Mouse (Mus musculus) MEL (cell line): ENCODE results near the gene Glrp1. TPM values are rescaled to one million over a fixed set of nuclear protein-coding genes. Genes with fewer than 3 reads are reported as not detected.

Experiments
- DNase-seq: peaks from one replicate; pipeline ENCODE4 v3.0.0; 2011; ENCODE audit warnings: low read depth, low spot score
- H3K27ac ChIP-seq: 2 replicates; pipeline ENCODE4 v1.5.1; 2012; ENCODE audit warnings: low read depth, mild to moderate bottlenecking, control low read depth, low read length, moderate library complexity; ENCODE audit not compliant: control insufficient read depth
- H3K27me3 ChIP-seq, 2 experiments: fragments of 150-350 bp in 1 of 2; sonication (generic) in 1 of 2; 2 replicates each; pipeline ENCODE4 v1.6.1; 2012; ENCODE audit warnings: low read length in 2 of 2, mild to moderate bottlenecking in 2 of 2, improper control_type of control experiment in 1 of 2, moderate library complexity in 1 of 2; ENCODE audit not compliant: insufficient read depth in 2 of 2, control insufficient read depth in 1 of 2
- H3K36me3 ChIP-seq, 2 experiments: 2 replicates each; pipeline ENCODE4 v1.6.1; 2012 to 2014; ENCODE audit warnings: low read length in 2 of 2, improper control_type of control experiment in 1 of 2, inconsistent platforms in 1 of 2, mild to moderate bottlenecking in 1 of 2; ENCODE audit not compliant: insufficient read depth in 2 of 2, control insufficient read depth in 1 of 2
- H3K4me1 ChIP-seq, 2 experiments: fragments of 150-350 bp in 1 of 2; sonication (generic) in 1 of 2; 2 replicates each; pipeline ENCODE4 v1.6.1; 2012; ENCODE audit warnings: low read length in 2 of 2, improper control_type of control experiment in 1 of 2, mild to moderate bottlenecking in 1 of 2; ENCODE audit not compliant: insufficient read depth in 2 of 2, control insufficient read depth in 1 of 2
- H3K4me3 ChIP-seq, 2 experiments: fragments of 150-350 bp in 1 of 2; sonication (generic) in 1 of 2; 2 replicates each; pipeline ENCODE4 v1.5.1; 2012; ENCODE audit warnings: low read depth in 2 of 2, low read length in 2 of 2, mild to moderate bottlenecking in 2 of 2, moderate library complexity in 2 of 2, control low read depth in 1 of 2, improper control_type of control experiment in 1 of 2; ENCODE audit not compliant: control insufficient read depth in 1 of 2, insufficient read depth in 1 of 2
- H3K79me2 ChIP-seq: 2 replicates; pipeline ENCODE4 v1.6.1; 2012; ENCODE audit warnings: mild to moderate bottlenecking, low read length, moderate library complexity; ENCODE audit not compliant: control insufficient read depth, poor library complexity, insufficient read depth
- H3K9ac ChIP-seq: 2 replicates; pipeline ENCODE4 v1.6.1; 2012; ENCODE audit warnings: low read depth, mild to moderate bottlenecking, control low read depth, low read length, moderate library complexity; ENCODE audit not compliant: control insufficient read depth, poor library complexity, severe bottlenecking
- H3K9me3 ChIP-seq: fragments of 150-350 bp; sonication (generic); replicated peaks from 2 replicates; pipeline ENCODE4 v1.6.1; 2012; ENCODE audit warnings: mild to moderate bottlenecking, low read length, improper control_type of control experiment, moderate library complexity; ENCODE audit not compliant: insufficient read depth
- CTCF ChIP-seq, 3 experiments: IDR thresholded peaks in 2 of 3; conservative IDR thresholded peaks in 1 of 3; 2 replicates each; pipeline ENCODE4 v1.5.1; 2011 to 2012; ENCODE audit warnings: low read length in 3 of 3, low read depth in 2 of 3, mild to moderate bottlenecking in 2 of 3, improper control_type of control experiment in 1 of 3, inconsistent platforms in 1 of 3, mixed read lengths in 1 of 3, moderate library complexity in 1 of 3; ENCODE audit not compliant: control insufficient read depth in 1 of 3, insufficient read depth in 1 of 3, poor library complexity in 1 of 3, severe bottlenecking in 1 of 3
- E2F4 ChIP-seq: IDR thresholded peaks from 2 replicates; pipeline ENCODE4 v1.6.1; 2011; ENCODE audit warnings: low read depth, low read length, improper control_type of control experiment, borderline replicate concordance
- ELF1 ChIP-seq: IDR thresholded peaks from 2 replicates; pipeline ENCODE4 v1.6.1; 2014; ENCODE audit warnings: low read depth, mild to moderate bottlenecking, inconsistent platforms, low read length, improper control_type of control experiment, moderate library complexity
- EP300 ChIP-seq, 2 experiments: IDR thresholded peaks; 2 replicates each; pipeline ENCODE4 v1.6.1; 2011; ENCODE audit warnings: improper control_type of control experiment in 2 of 2, low read length in 2 of 2, low read depth in 1 of 2, mild to moderate bottlenecking in 1 of 2
- GATA1 ChIP-seq: IDR thresholded peaks from 2 replicates; pipeline ENCODE4 v1.6.1; 2011; ENCODE audit warnings: low read depth, low read length, improper control_type of control experiment
- HCFC1 ChIP-seq: IDR thresholded peaks from 2 replicates; pipeline ENCODE4 v1.6.1; 2012; ENCODE audit warnings: low read depth, mild to moderate bottlenecking, inconsistent platforms, low read length, improper control_type of control experiment, moderate library complexity
- MAFK ChIP-seq: IDR thresholded peaks from 2 replicates; pipeline ENCODE4 v1.6.1; 2011; ENCODE audit warnings: low read depth, mild to moderate bottlenecking, low read length, improper control_type of control experiment, borderline replicate concordance
- MAX ChIP-seq: IDR thresholded peaks from 2 replicates; pipeline ENCODE4 v1.6.1; 2011; ENCODE audit warnings: low read length, improper control_type of control experiment
- MAZ ChIP-seq: IDR thresholded peaks from 2 replicates; pipeline ENCODE4 v1.6.1; 2012; ENCODE audit warnings: low read depth, mild to moderate bottlenecking, inconsistent platforms, low read length, improper control_type of control experiment
- MEF2A ChIP-seq: IDR thresholded peaks from 2 replicates; pipeline ENCODE4 v1.6.1; 2014; ENCODE audit warnings: low read depth, mild to moderate bottlenecking, inconsistent platforms, low read length, improper control_type of control experiment; ENCODE audit not compliant: poor library complexity, insufficient replicate concordance, severe bottlenecking; ENCODE audit errors: extremely low read depth
- MXI1 ChIP-seq: IDR thresholded peaks from 2 replicates; pipeline ENCODE4 v1.6.1; 2011; ENCODE audit warnings: mild to moderate bottlenecking, low read depth, low read length, improper control_type of control experiment
- MYB ChIP-seq: IDR thresholded peaks from 2 replicates; pipeline ENCODE4 v1.6.1; 2011; ENCODE audit warnings: mild to moderate bottlenecking, low read depth, low read length, improper control_type of control experiment
- NELFE ChIP-seq: IDR thresholded peaks from 2 replicates; pipeline ENCODE4 v1.6.1; 2011; ENCODE audit warnings: low read depth, low read length, improper control_type of control experiment
- NRF1 ChIP-seq: IDR thresholded peaks from 2 replicates; pipeline ENCODE4 v1.6.1; 2014; ENCODE audit warnings: low read depth, mild to moderate bottlenecking, inconsistent platforms, low read length, improper control_type of control experiment, moderate library complexity; ENCODE audit not compliant: poor library complexity, insufficient read depth, severe bottlenecking
- POLR2A ChIP-seq, 2 experiments: IDR thresholded peaks; 2 replicates each; pipeline ENCODE4 v1.6.1; 2011 to 2012; ENCODE audit warnings: low read length in 2 of 2, mild to moderate bottlenecking in 2 of 2, control low read depth in 1 of 2, improper control_type of control experiment in 1 of 2, low read depth in 1 of 2, moderate library complexity in 1 of 2; ENCODE audit not compliant: control insufficient read depth in 1 of 2, insufficient read depth in 1 of 2, poor library complexity in 1 of 2
- POLR2AphosphoS5 ChIP-seq: IDR thresholded peaks from 2 replicates; pipeline ENCODE4 v1.6.1; 2012; ENCODE audit warnings: low read depth, borderline replicate concordance, mild to moderate bottlenecking, inconsistent platforms, low read length, moderate library complexity, mixed read lengths
- RAD21 ChIP-seq: IDR thresholded peaks from 2 replicates; pipeline ENCODE4 v1.6.1; 2011; ENCODE audit warnings: mild to moderate bottlenecking, low read depth, low read length, improper control_type of control experiment
- SMC3 ChIP-seq: IDR thresholded peaks from 2 replicates; pipeline ENCODE4 v1.6.1; 2011; ENCODE audit warnings: low read depth, low read length, improper control_type of control experiment
- TAL1 ChIP-seq: IDR thresholded peaks from 2 replicates; pipeline ENCODE4 v1.6.1; 2012; ENCODE audit warnings: mild to moderate bottlenecking, inconsistent platforms, low read length, moderate library complexity, mixed read lengths
- TBP ChIP-seq: IDR thresholded peaks from 2 replicates; pipeline ENCODE4 v1.8.0; 2011; ENCODE audit warnings: low read depth, low read length, improper control_type of control experiment
- UBTF ChIP-seq: IDR thresholded peaks from 2 replicates; pipeline ENCODE4 v1.6.1; 2012; ENCODE audit warnings: low read depth, mild to moderate bottlenecking, inconsistent platforms, low read length, improper control_type of control experiment, moderate library complexity, borderline replicate concordance; ENCODE audit not compliant: insufficient read depth
- ZC3H11A ChIP-seq: IDR thresholded peaks from 2 replicates; pipeline ENCODE4 v1.6.1; 2012; ENCODE audit warnings: low read depth, mild to moderate bottlenecking, inconsistent platforms, low read length, improper control_type of control experiment
- ZKSCAN1 ChIP-seq: IDR thresholded peaks from 2 replicates; pipeline ENCODE4 v1.6.1; 2012; ENCODE audit warnings: low read depth, mild to moderate bottlenecking, inconsistent platforms, low read length, improper control_type of control experiment, moderate library complexity
- ZMIZ1 ChIP-seq: IDR thresholded peaks from 2 replicates; pipeline ENCODE4 v1.6.1; 2012; ENCODE audit warnings: low read depth, mild to moderate bottlenecking, inconsistent platforms, low read length, improper control_type of control experiment, moderate library complexity
- ZNF384 ChIP-seq: IDR thresholded peaks from 2 replicates; pipeline ENCODE4 v1.6.1; 2012; ENCODE audit warnings: low read depth, mild to moderate bottlenecking, inconsistent platforms, low read length, improper control_type of control experiment
- polyA plus RNA-seq, 2 experiments: library from polyadenylated mRNA; stranded (reverse) in 1 of 2; unstranded in 1 of 2; fragments of >175 nt in 1 of 2; fragments of >200 nt in 1 of 2; gene quantifications; 2 replicates each; pipeline versions ENCODE4 v1.2.1 to v1.2.4; 2012; ENCODE audit warnings: low replicate concordance in 2 of 2, low read depth in 1 of 2; ENCODE audit not compliant: insufficient read length in 2 of 2, insufficient read depth in 1 of 2, missing spikeins in 1 of 2
- total RNA-seq: library from RNA; depleted of rRNA; stranded (reverse); fragments of 300-350 nt; gene quantifications from 2 replicates; pipeline ENCODE4 v1.2.3, GENCODE M21; 2012

The Glrp1 gene
- total and polyA plus RNA-seq, 3 experiments = not detected

DNA sequence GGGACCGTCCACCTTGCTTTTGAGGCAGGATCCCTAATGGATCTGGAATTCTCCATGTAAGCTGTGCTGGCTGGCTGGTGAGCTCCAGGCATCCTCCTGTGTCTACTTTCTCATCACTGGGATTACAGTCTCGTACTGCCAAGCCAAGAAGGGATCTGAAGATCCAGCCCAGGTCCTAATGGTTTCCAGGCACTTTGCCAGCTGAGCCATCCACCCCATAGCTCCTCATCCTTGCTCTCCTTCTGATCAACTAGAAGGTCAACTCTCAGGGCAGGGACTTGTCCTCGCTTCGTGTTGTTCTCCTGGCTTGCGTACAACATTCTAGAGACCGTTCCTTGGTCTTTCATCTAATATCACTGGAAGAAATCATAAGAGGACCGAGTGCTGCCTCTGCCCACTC lies 29.4 kb upstream of the Glrp1 start:
- H3K27ac ChIP-seq = no peak overlapping the region
- no peak for DNase-seq
- no peak overlapping the region for H3K4me3 ChIP-seq
- H3K9me3 ChIP-seq = no peaks in the 10 kb centered on the region
- H3K27me3 ChIP-seq = no peaks in the 10 kb centered on the region
- no peaks in the 10 kb centered on the region for H3K36me3 ChIP-seq
- TF ChIP-seq POLR2A (IDR thresholded peaks at IDR 0.05; ENCODE audit: control insufficient read depth in 1 of 2, insufficient read depth in 1 of 2, low read depth in 1 of 2, low read length in 2 of 2, poor library complexity in 1 of 2) = no peak
- no peak for TF ChIP-seq MAZ
- no peak for TF ChIP-seq TAL1
- no peak overlapping the region for H3K9ac ChIP-seq
- no peaks in the 10 kb centered on the region for H3K79me2 ChIP-seq
- H3K4me1 ChIP-seq = no peaks in the 10 kb centered on the region

GRCm38 (mm10) chr1:88536308-88536707 lies 26.4 kb upstream of the Glrp1 start:
- Histone ChIP-seq H3K79me2 (no peaks in the 10 kb centered on the region), H3K4me1 (no peaks in the 10 kb centered on the region), H3K36me3 (no peaks in the 10 kb centered on the region), H3K9me3 (no peaks in the 10 kb centered on the region), H3K27me3 (no peaks in the 10 kb centered on the region), H3K4me3 (no peak overlapping the region), H3K9ac (no peak overlapping the region), H3K27ac (no peak overlapping the region)
- TF ChIP-seq E2F4 = no peak
- no peak for TF ChIP-seq POLR2AphosphoS5
- TF ChIP-seq MAX = no peak
- TF ChIP-seq GATA1 = no peak
- TF ChIP-seq ELF1 = no peak
- no peak for TF ChIP-seq TAL1
- TF ChIP-seq MXI1 = no peak
- no peak for TF ChIP-seq NRF1
- TF ChIP-seq MYB = no peak
- no peak for TF ChIP-seq ZC3H11A
- TF ChIP-seq UBTF = no peak
- no peak for TF ChIP-seq NELFE
- TF ChIP-seq MAZ = no peak
- no peak for TF ChIP-seq POLR2A (IDR thresholded peaks at IDR 0.05; ENCODE audit: control insufficient read depth in 1 of 2, insufficient read depth in 1 of 2, low read depth in 1 of 2, low read length in 2 of 2, poor library complexity in 1 of 2)
- TF ChIP-seq EP300 (IDR thresholded peaks at IDR 0.05; ENCODE audit: low read depth in 1 of 2, low read length in 2 of 2) = no peak
- TF ChIP-seq TBP = no peak
- DNase-seq = no peak

GRCm38 (mm10) chr1:88534091-88534490 lies 24.2 kb upstream of the Glrp1 start:
- no peaks in the 10 kb centered on the region for H3K79me2 ChIP-seq
- H3K9ac ChIP-seq = no peak overlapping the region
- DNase-seq = no peak
- H3K27me3 ChIP-seq = no peaks in the 10 kb centered on the region
- no peaks in the 10 kb centered on the region for H3K36me3 ChIP-seq
- H3K4me1 ChIP-seq = no peaks in the 10 kb centered on the region
- no peaks in the 10 kb centered on the region for H3K9me3 ChIP-seq
- no peak overlapping the region for H3K4me3 ChIP-seq
- no peak overlapping the region for H3K27ac ChIP-seq
- TF ChIP-seq TBP = no peak
- TF ChIP-seq ZKSCAN1 = no peak
- no peak for TF ChIP-seq ZNF384
- no peak for TF ChIP-seq CTCF (IDR thresholded peaks at IDR 0.05 in 2 of 3, conservative IDR thresholded peaks at IDR 0.05 in 1 of 3; ENCODE audit: control insufficient read depth in 1 of 3, insufficient read depth in 1 of 3, low read depth in 2 of 3, low read length in 3 of 3, poor library complexity in 1 of 3, severe bottlenecking in 1 of 3)
- no peak for TF ChIP-seq NRF1
- TF ChIP-seq RAD21 = no peak
- no peak for TF ChIP-seq ZC3H11A
- TF ChIP-seq MAZ = no peak
- no peak for TF ChIP-seq MAFK
- TF ChIP-seq POLR2AphosphoS5 = no peak
- no peak for TF ChIP-seq ELF1
- TF ChIP-seq MEF2A = no peak
- no peak for TF ChIP-seq MYB
- TF ChIP-seq E2F4 = no peak
- no peak for TF ChIP-seq ZMIZ1
- no peak for TF ChIP-seq HCFC1
- TF ChIP-seq SMC3 = no peak
